Mouse (Mus musculus) MN1 (cell line): ENCODE measurements around the gene Atp13a1.

Experiments
- DNase-seq: peaks from one replicate; pipeline ENCODE4 v3.0.0-alpha.2; 2016; ENCODE audit warnings: low spot score

Gene Atp13a1

GRCm38 (mm10) chr8:69849899-69850298, 58.9 kb downstream of the Atp13a1 start:
- no peak for DNase-seq

- no peak for DNase-seq
Observed at GRCm38 (mm10) chr8:69850926-69851506, 60.1 kb downstream of the Atp13a1 start.

GRCm38 (mm10) chr8:69853869-69854268, 62.9 kb downstream of the Atp13a1 start:
- no peak for DNase-seq
